29 mouse cellular contexts compared by ENCODE assay signal in the genomic region with DNA sequence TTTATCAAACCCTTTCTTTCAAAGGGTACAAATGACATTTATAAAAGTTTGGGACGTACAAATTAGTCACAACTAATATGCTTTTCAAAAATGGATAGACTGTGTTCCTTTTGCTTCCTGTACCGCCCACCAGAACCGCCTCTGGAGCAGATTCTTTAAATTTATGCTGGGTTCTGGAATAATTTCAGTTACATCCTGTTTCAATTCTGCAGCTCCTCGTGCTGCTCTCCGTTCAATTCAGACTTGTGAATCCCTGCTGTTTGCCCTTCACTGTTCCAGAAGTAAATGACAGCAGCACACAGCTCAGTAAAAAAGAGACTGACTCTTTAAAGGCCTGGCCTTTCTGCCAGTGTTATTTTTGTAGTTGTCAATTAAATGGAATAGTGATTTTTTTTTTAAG. TPM values are rescaled to one million over a fixed set of nuclear protein-coding genes. Genes with fewer than 3 reads are reported as not detected.
DNase-seq lines count a peak whose midpoint lies in the region; ATAC-seq lines count a peak whose summit lies in the region.
"Had no signal": no experiment of that assay in that cellular context is flagged by ENCODE, and none has a peak within 500 bp of the region (broad histone marks: within the 10 kb centered on the region; RNA-seq: fewer than 3 reads in every experiment).

No protein-coding gene starts in this region.

- H3K9ac ChIP-seq in forebrain, embryonic 14.5 days (ENCODE audit: low read length) = no peak overlapping the region
- H3K9ac ChIP-seq: embryonic facial prominence, embryonic 13.5 days; forebrain, embryonic 13.5 days; heart, embryonic 13.5 days; hindbrain, embryonic 12.5 days; limb, embryonic 13.5 days; liver, embryonic 13.5 days; midbrain, embryonic 13.5 days had no signal

- H3K27ac ChIP-seq in forebrain, embryonic 14.5 days (ENCODE audit: low read depth, low read length) = no peak overlapping the region
- H3K27ac ChIP-seq: embryonic facial prominence, embryonic 13.5 days; forebrain, embryonic 13.5 days; heart, adult 2 months; heart, embryonic 13.5 days; hindbrain, embryonic 12.5 days; kidney, postnatal 0 days; limb, embryonic 13.5 days; liver, embryonic 13.5 days; midbrain, embryonic 13.5 days had no signal

- WGBS in forebrain, embryonic 14.5 days = 68% methylated on average over 5 of the region's 5 CpGs

- peak; percentile 90 for ATAC-seq in frontal cortex, adult (ENCODE audit: low TSS enrichment)
- no peak for ATAC-seq in forebrain, embryonic 14.5 days
- ATAC-seq: activated CD4-positive, CD25-positive, alpha-beta regulatory T cell, adult 4 months; forebrain, embryonic 13.5 days; midbrain, embryonic 13.5 days had no signal

- H3K4me3 ChIP-seq in forebrain, embryonic 14.5 days (ENCODE audit: low read depth, low read length) = no peak overlapping the region
- H3K4me3 ChIP-seq: embryonic facial prominence, embryonic 13.5 days; forebrain, embryonic 13.5 days; heart, adult 2 months; heart, embryonic 13.5 days; hindbrain, embryonic 12.5 days; limb, embryonic 13.5 days; liver, embryonic 13.5 days; midbrain, embryonic 13.5 days had no signal

- DNase-seq in frontal cortex, postnatal 10 days (ENCODE audit: low spot score in 2 of 2) = no peak
- peak; percentile 37 to 59 for DNase-seq in left cerebral cortex, adult 18-20 months (ENCODE audit: low spot score in 2 of 2)
- DNase-seq in left cerebral cortex, postnatal 10 days (ENCODE audit: extremely low spot score in 1 of 2, low spot score in 2 of 2) = no peak
- DNase-seq in brain, adult 2 months (ENCODE audit: low read depth, low spot score) = peak; percentile 84
- peak; percentile 61 to 82 for DNase-seq in left cerebral cortex, postnatal 25 days (ENCODE audit: low spot score in 2 of 2)
- DNase-seq in kidney, postnatal 36 days = no peak
- no peak for DNase-seq in forebrain, embryonic 14.5 days (ENCODE audit: low spot score)
- DNase-seq: adrenal gland, adult 8-10 months; cerebellum, adult 2 months; cerebellum, postnatal 25 days; gastrocnemius, postnatal 25 days; heart, adult 2 months; heart, postnatal 14 days; kidney, adult 2 months; liver, embryonic 13.5 days; lung, adult 2 months; lung, postnatal 14 days; spleen, adult 18-20 months; thymus, postnatal 14 days had no signal

- peaks cover 28% of the 10 kb centered on the region for H3K36me3 ChIP-seq in forebrain, embryonic 14.5 days (ENCODE audit: control insufficient read depth, insufficient read depth, low read length)

- intact Hi-C loops in left cerebral cortex, postnatal 10 days (cut with DNase I) = no loop called here
- intact Hi-C loops in left cerebral cortex, postnatal 25 days (cut with DNase I) = no loop called here

- no peak overlapping the region for H3K4me2 ChIP-seq in forebrain, embryonic 14.5 days (ENCODE audit: low read length)
- H3K4me2 ChIP-seq: embryonic facial prominence, embryonic 13.5 days; forebrain, embryonic 13.5 days; heart, embryonic 13.5 days; hindbrain, embryonic 12.5 days; limb, embryonic 13.5 days; liver, embryonic 13.5 days; midbrain, embryonic 13.5 days had no signal

- H3K9me3 ChIP-seq in forebrain, embryonic 14.5 days (replicated peaks; ENCODE audit: control insufficient read depth, low read length) = no peaks in the 10 kb centered on the region
- H3K9me3 ChIP-seq: embryonic facial prominence, embryonic 13.5 days; forebrain, embryonic 13.5 days; heart, embryonic 13.5 days; hindbrain, embryonic 12.5 days; limb, embryonic 13.5 days; liver, embryonic 13.5 days; midbrain, embryonic 13.5 days had no signal

- no peaks in the 10 kb centered on the region for H3K4me1 ChIP-seq in forebrain, embryonic 14.5 days (ENCODE audit: control insufficient read depth, insufficient read depth, low read length)
- H3K4me1 ChIP-seq: embryonic facial prominence, embryonic 13.5 days; forebrain, embryonic 13.5 days; heart, embryonic 13.5 days; hindbrain, embryonic 12.5 days; limb, embryonic 13.5 days; midbrain, embryonic 13.5 days had no signal

- H3K27me3 ChIP-seq in forebrain, embryonic 14.5 days (replicated peaks; ENCODE audit: control insufficient read depth, insufficient read depth, low read length) = no peaks in the 10 kb centered on the region
- H3K27me3 ChIP-seq: embryonic facial prominence, embryonic 13.5 days; forebrain, embryonic 13.5 days; heart, embryonic 13.5 days; hindbrain, embryonic 12.5 days; limb, embryonic 13.5 days; liver, embryonic 13.5 days; midbrain, embryonic 13.5 days had no signal

RNA-seq across cellular contexts. Expression of gene Pex12, which starts 10.1 kb away (rescaled TPM):
- 10 to 100 TPM in 1 of 2 experiments, 1 to 10 TPM in 1; 7.0 to 10.1 TPM for total RNA-seq in left cerebral cortex, adult 18-20 months (2021)
- 10 to 100 TPM in 1 of 2 experiments, 1 to 10 TPM in 1; 7.2 to 11.8 TPM for total RNA-seq in left cerebral cortex, postnatal 10 days (2021)
- total RNA-seq in left cerebral cortex, postnatal 25 days (2021) = 10 to 100 TPM in 1 of 2 experiments, 1 to 10 TPM in 1; 9.5 to 11.6 TPM
- 18.0 and 23.3 TPM in 2 replicates for polyA plus RNA-seq in forebrain, embryonic 14.5 days (2014; fragmentation: Nextera tagmentation; extraction: Ambion mirVana)

RNA-seq across cellular contexts. Expression of gene Ap2b1, which starts 13.6 kb away (rescaled TPM):
- 100 to 1,000 TPM; 280 to 293 TPM for total RNA-seq in left cerebral cortex, adult 18-20 months (2021)
- total RNA-seq in left cerebral cortex, postnatal 10 days (2021) = 100 to 1,000 TPM; 326 to 342 TPM
- 100 to 1,000 TPM; 291 to 311 TPM for total RNA-seq in left cerebral cortex, postnatal 25 days (2021)
- 107 and 139 TPM in 2 replicates for polyA plus RNA-seq in forebrain, embryonic 14.5 days (2014; fragmentation: Nextera tagmentation; extraction: Ambion mirVana)

RNA-seq across cellular contexts. Expression of gene Slfn14, which starts 25.9 kb away (rescaled TPM):
- total RNA-seq in left cerebral cortex, adult 18-20 months (2021) = under 1 TPM in 1 of 2 experiments, not detected in 1; 0.09 TPM
- total RNA-seq in left cerebral cortex, postnatal 10 days (2021) = under 1 TPM in 1 of 2 experiments, not detected in 1; 0.11 TPM
- total RNA-seq in left cerebral cortex, postnatal 25 days (2021) = not detected
- polyA plus RNA-seq in forebrain, embryonic 14.5 days (2014; fragmentation: Nextera tagmentation; extraction: Ambion mirVana) = not detected in 2 replicates
- total RNA-seq: adrenal gland, adult 8-10 months; gastrocnemius, postnatal 25 days; megakaryocyte, adult 5-6 weeks had no signal
- polyA plus RNA-seq: activated CD4-positive, CD25-positive, alpha-beta regulatory T cell, adult 4 months; heart, adult 2 months; kidney, adult 2 months had no signal

Comparison
In these comparisons a context has a peak if more than half of its experiments do, and no peak if none do; other contexts are left out.
1. DNase-seq: peak in left cerebral cortex, adult 18-20 months (2 of 2), brain, adult 2 months (single experiment) and left cerebral cortex, postnatal 25 days (2 of 2); none in frontal cortex, postnatal 10 days (0 of 2), left cerebral cortex, postnatal 10 days (0 of 2), kidney, postnatal 36 days (0 of 2) and forebrain, embryonic 14.5 days (single experiment).